Mouse (Mus musculus): ENCODE measurements at regions not wholly inside any gene's neighbourhood (a gene's known extent, or its start where the extent isn't known, plus 50 kb on each side); places are given as distances from the start of the nearest gene placed in this dataset.

- TF ChIP-seq CTCF (IDR thresholded peaks at IDR 0.05; ENCODE audit: insufficient read depth, low read depth, low read length) = no peak
- no peak for TF ChIP-seq POLR2A (IDR thresholded peaks at IDR 0.05; ENCODE audit: insufficient read depth, low read depth, low read length)
Observed at GRCm38 (mm10) chr3:115580131-115580932, 134.5 kb downstream of the S1pr1 start.

Measured in olfactory bulb, adult 2 months (tissue).